Mouse (Mus musculus): ENCODE results near the gene Rnf220. TPM values are rescaled to one million over a fixed set of nuclear protein-coding genes. Genes with fewer than 3 reads are reported as not detected.

The Rnf220 gene
- total RNA-seq (2017): 90.9 and 127 TPM in 2 replicates

- ATAC-seq (replicated peaks in 1 of 2; ENCODE audit: insufficient read depth in 1 of 2, low FRiP score in 2 of 2, low TSS enrichment in 1 of 2, low read depth in 1 of 2, poor library complexity in 2 of 2, severe bottlenecking in 2 of 2): peak; percentile 77 to 86
Measured at GRCm38 (mm10) chr4:117496482-117497165, at the start of gene Rnf220. Gene Rnf220, minus strand, starts transcription at chr4:117497052.

- ATAC-seq (replicated peaks in 1 of 2; ENCODE audit: insufficient read depth in 1 of 2, low FRiP score in 2 of 2, low TSS enrichment in 1 of 2, low read depth in 1 of 2, poor library complexity in 2 of 2, severe bottlenecking in 2 of 2): no peak
Measured at GRCm38 (mm10) chr4:117546616-117547015, 49.8 kb upstream of the Rnf220 start.

- ATAC-seq (replicated peaks in 1 of 2; ENCODE audit: insufficient read depth in 1 of 2, low FRiP score in 2 of 2, low TSS enrichment in 1 of 2, low read depth in 1 of 2, poor library complexity in 2 of 2, severe bottlenecking in 2 of 2): no peak
Measured at GRCm38 (mm10) chr4:117545448-117545847, 48.6 kb upstream of the Rnf220 start.

DNA sequence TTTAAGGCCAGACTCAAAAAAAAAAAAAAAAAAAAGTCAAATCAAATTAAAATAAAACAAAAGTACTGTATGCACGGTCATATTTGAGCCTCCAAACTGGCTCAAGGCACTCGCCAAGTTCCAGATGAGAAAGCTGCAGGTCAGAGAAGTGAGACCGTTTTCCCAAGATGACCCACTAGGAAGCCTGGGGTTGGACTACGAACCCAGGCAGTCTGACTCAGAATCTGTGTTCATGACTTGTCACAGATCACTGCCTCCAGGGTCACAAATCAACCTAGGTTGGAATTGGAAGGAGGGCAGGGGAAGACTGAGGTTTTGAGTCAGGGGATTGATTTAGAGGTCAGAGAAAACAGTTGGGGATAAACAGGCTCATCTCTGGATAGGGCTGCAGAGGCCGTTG is 43.7 kb upstream of the Rnf220 start:
- no peak for ATAC-seq (replicated peaks in 1 of 2; ENCODE audit: insufficient read depth in 1 of 2, low FRiP score in 2 of 2, low TSS enrichment in 1 of 2, low read depth in 1 of 2, poor library complexity in 2 of 2, severe bottlenecking in 2 of 2)

GRCm38 (mm10) chr4:117539329-117539980 is 42.6 kb upstream of the Rnf220 start:
- ATAC-seq (replicated peaks in 1 of 2; ENCODE audit: insufficient read depth in 1 of 2, low FRiP score in 2 of 2, low TSS enrichment in 1 of 2, low read depth in 1 of 2, poor library complexity in 2 of 2, severe bottlenecking in 2 of 2): no peak

DNA sequence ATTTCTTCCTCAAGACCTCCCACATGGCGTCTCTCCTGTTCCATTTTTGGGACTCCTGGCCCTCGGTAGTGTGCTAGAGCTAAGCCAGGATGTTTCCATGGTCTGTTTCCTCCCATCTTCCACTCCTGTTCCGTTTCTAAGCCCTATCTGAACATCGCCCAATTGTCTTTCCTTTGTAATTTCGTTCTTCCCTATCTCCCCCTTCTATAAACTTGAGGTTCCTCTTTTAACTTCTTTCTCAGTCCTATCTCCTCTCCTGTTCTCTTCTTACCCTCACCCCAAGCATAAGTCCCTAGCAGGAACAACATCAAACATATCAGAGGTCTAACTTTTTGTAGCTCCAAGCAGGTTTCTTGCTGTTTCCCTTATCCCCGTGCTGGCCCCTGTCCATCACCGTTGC is 40.1 kb upstream of the Rnf220 start:
- no peak for ATAC-seq (replicated peaks in 1 of 2; ENCODE audit: insufficient read depth in 1 of 2, low FRiP score in 2 of 2, low TSS enrichment in 1 of 2, low read depth in 1 of 2, poor library complexity in 2 of 2, severe bottlenecking in 2 of 2)

GRCm38 (mm10) chr4:117535496-117536200 is 38.8 kb upstream of the Rnf220 start:
- ATAC-seq (replicated peaks in 1 of 2; ENCODE audit: insufficient read depth in 1 of 2, low FRiP score in 2 of 2, low TSS enrichment in 1 of 2, low read depth in 1 of 2, poor library complexity in 2 of 2, severe bottlenecking in 2 of 2): peak; percentile 47 to 66; a peak in 3 of 4 replicates

DNA sequence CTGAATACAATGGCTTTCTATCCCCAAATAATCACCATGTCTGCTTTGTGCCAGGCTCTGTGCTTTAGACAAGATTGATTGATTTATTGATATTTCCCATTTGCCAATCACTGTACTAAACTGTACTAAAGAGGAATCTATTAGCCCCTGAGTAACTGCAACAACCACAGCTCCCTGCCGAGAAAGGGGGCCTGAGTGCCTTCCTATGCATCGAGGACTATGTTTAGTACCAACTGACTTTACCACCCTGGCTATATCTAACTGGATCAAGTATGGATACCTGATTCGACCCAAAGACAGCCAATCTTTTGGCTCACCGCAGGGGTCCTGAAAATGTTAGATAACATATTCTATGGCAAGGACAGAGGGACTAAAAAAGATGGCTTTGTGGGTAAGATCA is 33.0 kb upstream of the Rnf220 start:
- no peak for ATAC-seq (replicated peaks in 1 of 2; ENCODE audit: insufficient read depth in 1 of 2, low FRiP score in 2 of 2, low TSS enrichment in 1 of 2, low read depth in 1 of 2, poor library complexity in 2 of 2, severe bottlenecking in 2 of 2)

DNA sequence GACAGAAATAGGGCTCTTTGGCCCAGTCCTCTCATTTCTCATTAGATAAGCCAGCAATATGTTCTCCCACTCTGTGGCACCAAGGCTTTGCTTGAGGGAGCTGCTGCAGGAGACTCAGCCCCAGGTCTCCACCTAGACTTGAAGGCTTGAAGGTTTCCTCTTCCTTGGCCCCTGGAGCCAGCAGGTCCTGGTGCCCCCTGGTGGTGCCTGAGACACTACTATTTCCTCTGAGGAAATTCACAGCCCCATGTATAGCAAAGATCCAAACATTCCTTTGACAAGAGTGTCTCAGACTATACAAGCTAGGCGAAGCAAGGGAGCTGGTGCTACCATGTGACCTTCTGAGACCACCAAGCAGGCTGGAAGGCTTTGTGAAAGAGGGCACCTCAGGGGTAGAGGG is 31.1 kb upstream of the Rnf220 start:
- ATAC-seq (replicated peaks in 1 of 2; ENCODE audit: insufficient read depth in 1 of 2, low FRiP score in 2 of 2, low TSS enrichment in 1 of 2, low read depth in 1 of 2, poor library complexity in 2 of 2, severe bottlenecking in 2 of 2): peak; percentile 91

- ATAC-seq (replicated peaks in 1 of 2; ENCODE audit: insufficient read depth in 1 of 2, low FRiP score in 2 of 2, low TSS enrichment in 1 of 2, low read depth in 1 of 2, poor library complexity in 2 of 2, severe bottlenecking in 2 of 2): no peak
Measured at GRCm38 (mm10) chr4:117527116-117527899, 30.5 kb upstream of the Rnf220 start.

DNA sequence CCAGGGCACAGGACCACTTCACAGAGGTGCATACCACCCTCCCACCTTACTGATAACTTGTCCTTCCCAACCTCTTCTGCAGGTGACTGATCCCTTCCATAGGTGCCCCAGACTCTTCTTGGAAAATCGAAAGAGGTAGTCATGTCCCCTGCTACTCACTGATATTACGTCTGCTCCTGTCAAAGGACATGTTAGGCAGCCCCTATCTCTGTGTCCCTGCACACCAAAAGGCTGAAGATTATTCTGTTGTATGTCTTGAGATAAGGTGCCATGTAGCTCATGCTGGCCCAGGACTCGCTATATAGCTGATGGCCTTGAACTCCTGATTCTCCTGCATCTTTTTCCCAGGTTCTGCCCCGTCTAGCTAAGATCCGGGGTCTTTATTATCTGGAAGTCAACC is 29.1 kb upstream of the Rnf220 start:
- ATAC-seq (replicated peaks in 1 of 2; ENCODE audit: insufficient read depth in 1 of 2, low FRiP score in 2 of 2, low TSS enrichment in 1 of 2, low read depth in 1 of 2, poor library complexity in 2 of 2, severe bottlenecking in 2 of 2): no peak

GRCm38 (mm10) chr4:117521350-117521749 is 24.5 kb upstream of the Rnf220 start:
- ATAC-seq (replicated peaks in 1 of 2; ENCODE audit: insufficient read depth in 1 of 2, low FRiP score in 2 of 2, low TSS enrichment in 1 of 2, low read depth in 1 of 2, poor library complexity in 2 of 2, severe bottlenecking in 2 of 2): no peak

DNA sequence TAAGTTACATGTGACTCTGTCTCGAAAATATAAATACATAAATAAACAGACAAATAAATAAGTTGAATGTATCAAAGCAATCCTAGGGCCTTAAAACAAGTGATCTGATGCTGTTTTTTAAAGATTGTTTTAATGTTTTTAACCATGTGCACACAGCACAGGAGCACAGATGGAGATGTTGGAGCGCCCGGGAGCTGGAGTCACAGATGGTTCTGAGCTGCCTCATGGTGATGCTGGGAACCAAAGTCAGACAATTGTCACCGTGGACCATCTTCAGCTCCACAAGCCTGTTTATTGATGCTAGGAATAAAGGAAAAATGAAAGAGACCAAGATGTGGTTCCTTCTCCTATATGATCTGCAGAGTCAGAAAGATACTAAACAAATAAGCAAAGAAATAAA is 21.4 kb upstream of the Rnf220 start:
- no peak for ATAC-seq (replicated peaks in 1 of 2; ENCODE audit: insufficient read depth in 1 of 2, low FRiP score in 2 of 2, low TSS enrichment in 1 of 2, low read depth in 1 of 2, poor library complexity in 2 of 2, severe bottlenecking in 2 of 2)

DNA sequence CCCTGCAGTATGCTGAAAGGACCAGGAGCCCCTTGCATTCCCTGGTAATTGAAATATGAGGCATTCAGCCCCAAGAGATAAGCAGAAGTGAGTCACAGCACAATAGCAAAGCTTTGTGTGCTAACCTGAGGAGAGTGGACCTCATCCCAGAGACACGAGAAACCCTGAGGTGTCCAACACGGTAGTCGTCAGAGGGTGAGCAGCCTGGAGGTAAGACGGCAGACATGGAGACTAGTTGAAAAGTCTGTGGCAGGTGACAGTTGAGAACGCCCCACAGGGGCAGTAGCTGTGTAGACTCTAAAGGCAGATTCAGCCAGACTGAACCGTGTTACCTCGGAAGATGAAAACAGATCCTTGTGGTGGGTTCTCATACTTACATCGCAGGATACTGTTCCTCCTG is 2.2 kb upstream of the Rnf220 start:
- no peak for ATAC-seq (replicated peaks in 1 of 2; ENCODE audit: insufficient read depth in 1 of 2, low FRiP score in 2 of 2, low TSS enrichment in 1 of 2, low read depth in 1 of 2, poor library complexity in 2 of 2, severe bottlenecking in 2 of 2)

DNA sequence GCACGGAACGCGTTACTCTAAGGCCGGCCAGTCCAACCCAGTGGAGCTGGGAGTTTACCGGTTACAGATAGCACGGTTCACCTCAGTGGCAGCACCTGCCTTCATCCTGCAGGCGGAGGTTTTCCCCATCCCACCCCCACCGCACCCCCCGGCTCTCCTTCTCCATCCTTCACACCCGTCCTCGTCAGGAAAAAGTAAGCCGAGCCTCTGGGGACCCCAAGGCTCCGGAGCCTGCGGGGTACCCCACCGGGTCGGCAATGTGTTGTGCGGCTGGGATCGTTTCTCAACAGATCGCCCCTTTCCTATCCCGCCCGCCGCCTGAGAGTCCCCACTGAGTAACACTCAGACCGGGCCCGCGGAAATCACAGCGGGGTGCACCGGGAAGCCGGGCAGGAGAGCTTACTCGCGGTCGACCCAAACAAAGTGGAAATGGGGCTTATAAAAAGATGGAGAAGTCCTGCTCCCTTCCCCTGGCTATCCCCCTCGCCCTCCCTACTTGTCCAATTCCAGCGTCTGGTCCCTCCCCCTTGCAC is 917 bp downstream of the Rnf220 start:
- ATAC-seq (replicated peaks in 1 of 2; ENCODE audit: insufficient read depth in 1 of 2, low FRiP score in 2 of 2, low TSS enrichment in 1 of 2, low read depth in 1 of 2, poor library complexity in 2 of 2, severe bottlenecking in 2 of 2): no peak

- ATAC-seq (replicated peaks in 1 of 2; ENCODE audit: insufficient read depth in 1 of 2, low FRiP score in 2 of 2, low TSS enrichment in 1 of 2, low read depth in 1 of 2, poor library complexity in 2 of 2, severe bottlenecking in 2 of 2): peak in 1 of 2 experiments; percentile 16; a peak in 1 of 4 replicates
Measured at GRCm38 (mm10) chr4:117494911-117495501, 1.8 kb downstream of the Rnf220 start.

Measured in hematopoietic stem cell, adult 5-6 weeks (primary cell).